Comparison of ENCODE assay signal across 16 mouse cellular contexts in genomic region chr19:53788621-53789331, GRCm38 (mm10).
DNase-seq lines count a peak whose midpoint lies in the region; ATAC-seq and TF ChIP-seq lines count a peak whose summit lies in the region.
"Had no signal": no experiment of that assay in that cellular context is flagged by ENCODE, and none has a peak within 500 bp of the region (broad histone marks: within the 10 kb centered on the region; RNA-seq: fewer than 3 reads in every experiment).

No protein-coding gene starts in this region.

- intact Hi-C loops in heart, adult 2 months (cut with DNase I): no loop called here
- intact Hi-C loops in heart, postnatal 14 days (cut with DNase I): no loop called here

- TF ChIP-seq EP300 in heart, adult 2 months (IDR thresholded peaks at IDR 0.05; ENCODE audit: insufficient read depth, low read depth, low read length): no peak

- H3K9me3 ChIP-seq in heart, embryonic 14.5 days (ENCODE audit: control insufficient read depth, low read length): no peaks in the 10 kb centered on the region
- H3K9me3 ChIP-seq in liver, embryonic 11.5 days (ENCODE audit: control insufficient read depth, low read length): no peaks in the 10 kb centered on the region
- H3K9me3 ChIP-seq in stomach, embryonic 16.5 days (replicated peaks; ENCODE audit: control insufficient read depth, low read length): no peaks in the 10 kb centered on the region
- no peaks in the 10 kb centered on the region for H3K9me3 ChIP-seq in hindbrain, embryonic 13.5 days
- no peaks in the 10 kb centered on the region for H3K9me3 ChIP-seq in midbrain, embryonic 11.5 days (ENCODE audit: control insufficient read depth, low read length)
- H3K9me3 ChIP-seq: embryonic facial prominence, embryonic 13.5 days; limb, embryonic 13.5 days; neural tube, embryonic 12.5 days had no signal

- no peak for TF ChIP-seq POLR2A in heart, adult 2 months (IDR thresholded peaks at IDR 0.05; ENCODE audit: insufficient read depth, low read depth, low read length)

- peak overlapping the region; percentile 27 for H3K27ac ChIP-seq in heart, adult 2 months
- H3K27ac ChIP-seq in heart, embryonic 14.5 days (replicated peaks in 1 of 2; ENCODE audit: control insufficient read depth in 1 of 2, insufficient read depth in 1 of 2, low read depth in 2 of 2, low read length in 2 of 2): peak overlapping the region; percentile 34 to 72
- H3K27ac ChIP-seq in liver, embryonic 11.5 days (ENCODE audit: low read depth, low read length): no peak overlapping the region
- H3K27ac ChIP-seq in stomach, embryonic 16.5 days (ENCODE audit: low read length): no peak overlapping the region
- no peak overlapping the region for H3K27ac ChIP-seq in hindbrain, embryonic 13.5 days
- H3K27ac ChIP-seq in midbrain, embryonic 11.5 days (ENCODE audit: low read depth, low read length): no peak overlapping the region
- H3K27ac ChIP-seq: embryonic facial prominence, embryonic 13.5 days; limb, embryonic 13.5 days; neural tube, embryonic 12.5 days had no signal

- H3K9ac ChIP-seq in heart, adult 2 months (ENCODE audit: low read depth, low read length): no peak overlapping the region
- 0 out of 2 replicates have a peak overlapping the region, but pooled peaks have one; percentile 27 for H3K9ac ChIP-seq in heart, embryonic 14.5 days (ENCODE audit: low read length)
- no peak overlapping the region for H3K9ac ChIP-seq in liver, embryonic 11.5 days (ENCODE audit: low read depth, low read length)
- no peak overlapping the region for H3K9ac ChIP-seq in stomach, embryonic 16.5 days (ENCODE audit: low read length)
- H3K9ac ChIP-seq in hindbrain, embryonic 13.5 days: no peak overlapping the region
- H3K9ac ChIP-seq in midbrain, embryonic 11.5 days (ENCODE audit: low read length): no peak overlapping the region
- H3K9ac ChIP-seq: embryonic facial prominence, embryonic 13.5 days; limb, embryonic 13.5 days; neural tube, embryonic 12.5 days had no signal

- peak; percentile 50; the same call in 1 of the 2 replicates for ATAC-seq in heart, embryonic 14.5 days (ENCODE audit: insufficient number of reproducible peaks, insufficient read depth, low FRiP score, low read depth)
- peak; percentile 92 for ATAC-seq in liver, embryonic 11.5 days (replicated peaks; ENCODE audit: low FRiP score)
- peak; percentile 77; the same call in 1 of the 2 replicates for ATAC-seq in stomach, embryonic 16.5 days (ENCODE audit: insufficient read depth, low FRiP score)
- ATAC-seq in hindbrain, embryonic 13.5 days (ENCODE audit: low FRiP score): no peak
- ATAC-seq in midbrain, embryonic 11.5 days (ENCODE audit: low FRiP score): no peak
- ATAC-seq: forebrain, embryonic 14.5 days had no signal

- peak in 1 of 2 experiments; percentile 22 for DNase-seq in heart, adult 2 months
- DNase-seq in heart, postnatal 14 days: no peak
- DNase-seq in liver, embryonic 11.5 days (ENCODE audit: low spot score): no peak
- no peak for DNase-seq in MN1 (ENCODE audit: low spot score)
- no peak for DNase-seq in midbrain, embryonic 11.5 days (ENCODE audit: low spot score, missing footprints)
- DNase-seq: B cell, adult 2 months; kidney, adult 11 months; lung, postnatal 14 days; thymus, postnatal 4 days had no signal

- peak overlapping the region; percentile 35 for H3K4me2 ChIP-seq in heart, embryonic 14.5 days (ENCODE audit: low read length)
- H3K4me2 ChIP-seq in liver, embryonic 11.5 days: peak overlapping the region; percentile 6; the same call in 1 of the 2 replicates
- H3K4me2 ChIP-seq in stomach, embryonic 16.5 days (ENCODE audit: low read depth, low read length): no peak overlapping the region
- H3K4me2 ChIP-seq in hindbrain, embryonic 13.5 days: no peak overlapping the region
- H3K4me2 ChIP-seq in midbrain, embryonic 11.5 days: no peak overlapping the region
- H3K4me2 ChIP-seq: embryonic facial prominence, embryonic 13.5 days; limb, embryonic 13.5 days; neural tube, embryonic 12.5 days had no signal

- H3K4me3 ChIP-seq in heart, adult 2 months: no peak overlapping the region
- no peak overlapping the region for H3K4me3 ChIP-seq in heart, embryonic 14.5 days (ENCODE audit: control insufficient read depth in 1 of 2, insufficient read depth in 1 of 2, low read depth in 1 of 2, low read length in 2 of 2)
- H3K4me3 ChIP-seq in liver, embryonic 11.5 days (ENCODE audit: low read depth, low read length): no peak overlapping the region
- H3K4me3 ChIP-seq in stomach, embryonic 16.5 days (replicated peaks; ENCODE audit: low read length): no peak overlapping the region
- H3K4me3 ChIP-seq in hindbrain, embryonic 13.5 days: no peak overlapping the region
- no peak overlapping the region for H3K4me3 ChIP-seq in midbrain, embryonic 11.5 days (ENCODE audit: low read depth, low read length)
- H3K4me3 ChIP-seq: embryonic facial prominence, embryonic 13.5 days; limb, embryonic 13.5 days; neural tube, embryonic 12.5 days had no signal

- no peaks in the 10 kb centered on the region for H3K79me2 ChIP-seq in heart, adult 2 months (replicated peaks; ENCODE audit: control insufficient read depth, insufficient read depth, low read length)

- H3K4me1 ChIP-seq in heart, adult 2 months (ENCODE audit: control insufficient read depth, insufficient read depth, low read length): peaks cover 9% of the 10 kb centered on the region; the same call in 1 of the 2 replicates
- peaks cover 42 to 76% of the 10 kb centered on the region in 2 experiments for H3K4me1 ChIP-seq in heart, embryonic 14.5 days (ENCODE audit: control insufficient read depth in 2 of 2, insufficient read depth in 2 of 2, low read length in 2 of 2)
- H3K4me1 ChIP-seq in liver, embryonic 11.5 days (replicated peaks; ENCODE audit: control insufficient read depth, insufficient read depth, low read length): peaks cover 23% of the 10 kb centered on the region
- H3K4me1 ChIP-seq in stomach, embryonic 16.5 days (ENCODE audit: control insufficient read depth, insufficient read depth, low read length): peaks cover 9% of the 10 kb centered on the region
- no peaks in the 10 kb centered on the region for H3K4me1 ChIP-seq in hindbrain, embryonic 13.5 days (replicated peaks)
- H3K4me1 ChIP-seq in midbrain, embryonic 11.5 days (ENCODE audit: control insufficient read depth, insufficient read depth, low read length): no peaks in the 10 kb centered on the region
- H3K4me1 ChIP-seq: neural tube, embryonic 12.5 days had no signal

- no peaks in the 10 kb centered on the region for H3K27me3 ChIP-seq in heart, adult 2 months (ENCODE audit: control insufficient read depth, insufficient read depth, low read length)
- H3K27me3 ChIP-seq in heart, embryonic 14.5 days (ENCODE audit: control insufficient read depth, insufficient read depth, low read length): no peaks in the 10 kb centered on the region
- no peaks in the 10 kb centered on the region for H3K27me3 ChIP-seq in liver, embryonic 11.5 days (replicated peaks; ENCODE audit: control insufficient read depth, insufficient read depth, low read length)
- no peaks in the 10 kb centered on the region for H3K27me3 ChIP-seq in stomach, embryonic 16.5 days (ENCODE audit: control insufficient read depth, insufficient read depth, low read length)
- no peaks in the 10 kb centered on the region for H3K27me3 ChIP-seq in hindbrain, embryonic 13.5 days
- H3K27me3 ChIP-seq in midbrain, embryonic 11.5 days (ENCODE audit: control insufficient read depth, insufficient read depth, low read length): no peaks in the 10 kb centered on the region
- H3K27me3 ChIP-seq: embryonic facial prominence, embryonic 13.5 days; limb, embryonic 13.5 days; neural tube, embryonic 12.5 days had no signal

- peaks cover 9% of the 10 kb centered on the region for H3K36me3 ChIP-seq in heart, adult 2 months (ENCODE audit: control insufficient read depth, insufficient read depth, low read length)
- peaks cover 2% of the 10 kb centered on the region; the same call in 1 of the 2 replicates for H3K36me3 ChIP-seq in heart, embryonic 14.5 days (ENCODE audit: control insufficient read depth, insufficient read depth, low read length)
- no peaks in the 10 kb centered on the region for H3K36me3 ChIP-seq in liver, embryonic 11.5 days (ENCODE audit: control insufficient read depth, insufficient read depth, low read length)
- no peaks in the 10 kb centered on the region for H3K36me3 ChIP-seq in stomach, embryonic 16.5 days (ENCODE audit: control insufficient read depth, insufficient read depth, low read length)
- no peaks in the 10 kb centered on the region for H3K36me3 ChIP-seq in hindbrain, embryonic 13.5 days
- no peaks in the 10 kb centered on the region for H3K36me3 ChIP-seq in midbrain, embryonic 11.5 days (ENCODE audit: control insufficient read depth, insufficient read depth, low read length)
- H3K36me3 ChIP-seq: embryonic facial prominence, embryonic 13.5 days; limb, embryonic 13.5 days; neural tube, embryonic 12.5 days had no signal

- WGBS in heart, adult 2 months: 33% methylated on average over 14 of the region's 14 CpGs
- WGBS in heart, embryonic 14.5 days: 20% methylated on average over 14 of the region's 14 CpGs
- 43% methylated on average over 14 of the region's 14 CpGs for WGBS in liver, embryonic 11.5 days
- WGBS in stomach, embryonic 16.5 days: 65% methylated on average over 14 of the region's 14 CpGs
- 84% methylated on average over 14 of the region's 14 CpGs for WGBS in hindbrain, embryonic 13.5 days
- 86% methylated on average over 14 of the region's 14 CpGs for WGBS in midbrain, embryonic 11.5 days

- no peak for TF ChIP-seq CTCF in heart, adult 2 months (IDR thresholded peaks at IDR 0.05)

Comparison
In these comparisons a context has a peak if more than half of its experiments do, and no peak if none do; other contexts are left out.
1. H3K27ac ChIP-seq: peak in heart, adult 2 months (single experiment) and heart, embryonic 14.5 days (2 of 2); none in liver, embryonic 11.5 days (single experiment), stomach, embryonic 16.5 days (single experiment), hindbrain, embryonic 13.5 days (single experiment) and midbrain, embryonic 11.5 days (single experiment).
2. ATAC-seq: peak in heart, embryonic 14.5 days (single experiment), liver, embryonic 11.5 days (single experiment) and stomach, embryonic 16.5 days (single experiment); none in hindbrain, embryonic 13.5 days (single experiment) and midbrain, embryonic 11.5 days (single experiment).
3. H3K4me2 ChIP-seq: peak in heart, embryonic 14.5 days (single experiment) and liver, embryonic 11.5 days (single experiment); none in stomach, embryonic 16.5 days (single experiment), hindbrain, embryonic 13.5 days (single experiment) and midbrain, embryonic 11.5 days (single experiment).